Comparison of ENCODE assay signal across 9 mouse cellular contexts in genomic region chr7:118777598-118778394, GRCm38 (mm10). TPM values are rescaled to one million over a fixed set of nuclear protein-coding genes. Genes with fewer than 3 reads are reported as not detected.
A peak's percentile ranks its signal among the peaks of the same experiment; 100 is the strongest.
DNase-seq lines count a peak whose midpoint lies in the region; ATAC-seq and TF ChIP-seq lines count a peak whose summit lies in the region.
"Had no signal": no experiment of that assay in that cellular context is flagged by ENCODE, and none has a peak within 500 bp of the region (broad histone marks: within the 10 kb centered on the region; RNA-seq: fewer than 3 reads in every experiment).

No protein-coding gene starts in this region.

- H3K9me3 ChIP-seq in hindbrain, postnatal 0 days (ENCODE audit: low read length) = no peaks in the 10 kb centered on the region
- H3K9me3 ChIP-seq in hindbrain, embryonic 16.5 days (ENCODE audit: control insufficient read depth, low read length) = no peaks in the 10 kb centered on the region
- no peaks in the 10 kb centered on the region for H3K9me3 ChIP-seq in midbrain, embryonic 10.5 days (replicated peaks)

- H3K27me3 ChIP-seq in hindbrain, postnatal 0 days (ENCODE audit: insufficient read depth, low read length) = no peaks in the 10 kb centered on the region
- H3K27me3 ChIP-seq in hindbrain, embryonic 16.5 days (replicated peaks; ENCODE audit: control insufficient read depth, insufficient read depth, low read length) = no peaks in the 10 kb centered on the region
- no peaks in the 10 kb centered on the region for H3K27me3 ChIP-seq in midbrain, embryonic 10.5 days (ENCODE audit: low read depth, poor library complexity, severe bottlenecking)
- H3K27me3 ChIP-seq: Patski had no signal

- 78% methylated on average over 10 of the region's 10 CpGs for WGBS in hindbrain, postnatal 0 days
- WGBS in hindbrain, embryonic 16.5 days = 82% methylated on average over 10 of the region's 10 CpGs
- 88% methylated on average over 10 of the region's 10 CpGs for WGBS in midbrain, embryonic 10.5 days

- H3K4me2 ChIP-seq in hindbrain, postnatal 0 days (ENCODE audit: low read depth, low read length) = no peak overlapping the region
- no peak overlapping the region for H3K4me2 ChIP-seq in hindbrain, embryonic 16.5 days (ENCODE audit: low read length)

- peaks cover 32% of the 10 kb centered on the region for H3K36me3 ChIP-seq in hindbrain, postnatal 0 days (ENCODE audit: insufficient read depth, low read length)
- H3K36me3 ChIP-seq in hindbrain, embryonic 16.5 days (ENCODE audit: control insufficient read depth, insufficient read depth, low read length) = peaks cover 8% of the 10 kb centered on the region; the same call in 1 of the 2 replicates
- H3K36me3 ChIP-seq in midbrain, embryonic 10.5 days = peaks cover 39% of the 10 kb centered on the region

- no peak overlapping the region for H3K4me3 ChIP-seq in hindbrain, postnatal 0 days (ENCODE audit: low read length)
- H3K4me3 ChIP-seq in hindbrain, embryonic 16.5 days (ENCODE audit: low read length) = no peak overlapping the region
- H3K4me3 ChIP-seq in layer of hippocampus, adult 2 months = no peak overlapping the region
- no peak overlapping the region for H3K4me3 ChIP-seq in midbrain, embryonic 10.5 days

- TF ChIP-seq CTCF in hindbrain, postnatal 0 days (IDR thresholded peaks at IDR 0.05; ENCODE audit: low read depth) = no peak
- TF ChIP-seq CTCF in layer of hippocampus, adult 2 months (conservative IDR thresholded peaks at IDR 0.05) = no peak

- no peak for DNase-seq in hindbrain, postnatal 0 days (ENCODE audit: low spot score)
- DNase-seq in cerebellum, postnatal 25 days = peak; percentile 70 to 78
- DNase-seq in layer of hippocampus, adult 2 months (ENCODE audit: low spot score in 2 of 2) = peak; percentile 66 to 72
- peak; percentile 68 for DNase-seq in ovary, postnatal 36 days (ENCODE audit: low spot score)
- DNase-seq in kidney, postnatal 36 days = no peak
- no peak for DNase-seq in midbrain, embryonic 10.5 days (ENCODE audit: low spot score)
- no peak for DNase-seq in thymus, postnatal 0 days (ENCODE audit: low spot score)

- H3K27ac ChIP-seq in hindbrain, postnatal 0 days = 0 out of 2 replicates have a peak overlapping the region, but pooled peaks have one; percentile 7
- H3K27ac ChIP-seq in hindbrain, embryonic 16.5 days (ENCODE audit: low read depth, low read length) = no peak overlapping the region
- H3K27ac ChIP-seq in layer of hippocampus, adult 2 months = peak overlapping the region; percentile 81
- H3K27ac ChIP-seq in midbrain, embryonic 10.5 days (replicated peaks) = no peak overlapping the region

- H3K9ac ChIP-seq in hindbrain, postnatal 0 days (replicated peaks; ENCODE audit: low read length) = no peak overlapping the region
- H3K9ac ChIP-seq in hindbrain, embryonic 16.5 days (ENCODE audit: low read depth, low read length) = no peak overlapping the region

- ATAC-seq in hindbrain, postnatal 0 days = no peak
- no peak for ATAC-seq in hindbrain, embryonic 16.5 days
- ATAC-seq: Patski had no signal

- no peaks in the 10 kb centered on the region for H3K4me1 ChIP-seq in hindbrain, postnatal 0 days (ENCODE audit: insufficient read depth, low read length)
- H3K4me1 ChIP-seq in hindbrain, embryonic 16.5 days (ENCODE audit: control insufficient read depth, insufficient read depth, low read depth, low read length) = no peaks in the 10 kb centered on the region
- H3K4me1 ChIP-seq in midbrain, embryonic 10.5 days = no peaks in the 10 kb centered on the region

RNA-seq across cellular contexts. Expression of gene Vps35l, which starts 37.8 kb away (rescaled TPM):
- 92.1 and 106 TPM in 2 replicates for total RNA-seq in hindbrain, postnatal 0 days (2014; rRNA removed)
- polyA plus RNA-seq in hindbrain, postnatal 0 days (2015; fragmentation: Nextera tagmentation; extraction: Ambion mirVana) = 85.6 and 86.8 TPM in 2 replicates
- polyA plus RNA-seq in hindbrain, embryonic 16.5 days (2015; fragmentation: Nextera tagmentation; extraction: Ambion mirVana) = 91.9 and 102 TPM in 2 replicates
- 10 to 100 TPM; 58.5 to 65.1 TPM for total RNA-seq in layer of hippocampus, adult 2 months (2021)
- 68.6 and 84.0 TPM in 2 replicates for polyA plus RNA-seq in midbrain, embryonic 10.5 days (2016; fragmentation: Nextera tagmentation; extraction: Ambion mirVana)
- polyA plus RNA-seq in thymus, postnatal 0 days (2015; fragmentation: Nextera tagmentation; extraction: Ambion mirVana) = 55.7 and 56.5 TPM in 2 replicates

Comparison
In these comparisons a context has a peak if more than half of its experiments do, and no peak if none do; other contexts are left out.
1. H3K27ac ChIP-seq: peak in hindbrain, postnatal 0 days (single experiment) and layer of hippocampus, adult 2 months (single experiment); none in hindbrain, embryonic 16.5 days (single experiment) and midbrain, embryonic 10.5 days (single experiment).
2. DNase-seq: peak in cerebellum, postnatal 25 days (2 of 2), layer of hippocampus, adult 2 months (2 of 2) and ovary, postnatal 36 days (single experiment); none in hindbrain, postnatal 0 days (single experiment), kidney, postnatal 36 days (0 of 2), midbrain, embryonic 10.5 days (single experiment) and thymus, postnatal 0 days (single experiment).